Mouse (Mus musculus): ENCODE data around the gene Mgat4a. TPM values are rescaled to one million over a fixed set of nuclear protein-coding genes. Genes with fewer than 3 reads are reported as not detected.

The Mgat4a gene
- polyA plus RNA-seq, 2 experiments: 0.77 to 0.91 TPM

GRCm38 (mm10) chr1:37490691-37491212 lies 50.1 kb downstream of the Mgat4a start:
- no peak overlapping the region for H3K4me2 ChIP-seq (ENCODE audit: low read depth)
- ATAC-seq (ENCODE audit: insufficient read depth) (no peak), DNase-seq (ENCODE audit: low read depth in 3 of 3, low spot score in 3 of 3) (no peak)
- H3K36me3 ChIP-seq (replicated peaks; ENCODE audit: control insufficient read depth, insufficient read depth, low read depth): no peaks in the 10 kb centered on the region
- WGBS (ENCODE audit: insufficient replicate concordance): 70% methylated on average over 5 of the region's 5 CpGs
- H3K9ac ChIP-seq (replicated peaks): no peak overlapping the region
- no peaks in the 10 kb centered on the region for H3K9me3 ChIP-seq (ENCODE audit: control insufficient read depth, low read length)
- no peak overlapping the region for H3K27ac ChIP-seq
- TF ChIP-seq CTCF (IDR thresholded peaks at IDR 0.05; ENCODE audit: low read depth) (no peak), EP300 (IDR thresholded peaks at IDR 0.05; ENCODE audit: low read depth) (no peak)
- no peaks in the 10 kb centered on the region for H3K27me3 ChIP-seq (ENCODE audit: control insufficient read depth, insufficient read depth, low read length)
- peaks cover 0 to 2% of the 10 kb centered on the region in 2 experiments; a peak in 1 of 4 replicates for H3K4me1 ChIP-seq (replicated peaks; ENCODE audit: control insufficient read depth in 2 of 2, insufficient read depth in 2 of 2, low read length in 1 of 2)
- no peak overlapping the region for H3K4me3 ChIP-seq (ENCODE audit: insufficient read depth in 1 of 2, low read depth in 2 of 2, low read length in 2 of 2)

GRCm38 (mm10) chr1:37488531-37488930 lies 52.3 kb downstream of the Mgat4a start:
- WGBS (ENCODE audit: insufficient replicate concordance): 56% methylated on average over 12 of the region's 12 CpGs
- Histone ChIP-seq H3K9me3 (ENCODE audit: control insufficient read depth, low read length) (no peaks in the 10 kb centered on the region), H3K9ac (replicated peaks) (no peak overlapping the region), H3K27me3 (ENCODE audit: control insufficient read depth, insufficient read depth, low read length) (no peaks in the 10 kb centered on the region), H3K36me3 (replicated peaks; ENCODE audit: control insufficient read depth, insufficient read depth, low read depth) (no peaks in the 10 kb centered on the region), H3K27ac (no peak overlapping the region), H3K4me3 (ENCODE audit: insufficient read depth in 1 of 2, low read depth in 2 of 2, low read length in 2 of 2) (no peak overlapping the region), H3K4me2 (ENCODE audit: low read depth) (no peak overlapping the region), H3K4me1 (replicated peaks; ENCODE audit: control insufficient read depth in 2 of 2, insufficient read depth in 2 of 2, low read length in 1 of 2) (peaks cover 0 to 2% of the 10 kb centered on the region in 2 experiments; a peak in 1 of 4 replicates)
- TF ChIP-seq CTCF (IDR thresholded peaks at IDR 0.05; ENCODE audit: low read depth): no peak
- TF ChIP-seq EP300 (IDR thresholded peaks at IDR 0.05; ENCODE audit: low read depth): no peak
- DNase-seq (ENCODE audit: low read depth in 3 of 3, low spot score in 3 of 3) (no peak), ATAC-seq (ENCODE audit: insufficient read depth) (no peak)

- H3K27ac ChIP-seq: no peak overlapping the region
- 48% methylated on average over 3 of the region's 3 CpGs for WGBS (ENCODE audit: insufficient replicate concordance)
- ATAC-seq (ENCODE audit: insufficient read depth) (no peak), DNase-seq (ENCODE audit: low read depth in 3 of 3, low spot score in 3 of 3) (no peak)
- no peak overlapping the region for H3K4me3 ChIP-seq (ENCODE audit: insufficient read depth in 1 of 2, low read depth in 2 of 2, low read length in 2 of 2)
- TF ChIP-seq EP300 (IDR thresholded peaks at IDR 0.05; ENCODE audit: low read depth) (no peak), CTCF (IDR thresholded peaks at IDR 0.05; ENCODE audit: low read depth) (no peak)
- H3K4me1 ChIP-seq (replicated peaks; ENCODE audit: control insufficient read depth in 2 of 2, insufficient read depth in 2 of 2, low read length in 1 of 2): peaks cover 0 to 2% of the 10 kb centered on the region in 2 experiments; a peak in 1 of 4 replicates
- no peaks in the 10 kb centered on the region for H3K36me3 ChIP-seq (replicated peaks; ENCODE audit: control insufficient read depth, insufficient read depth, low read depth)
- H3K9me3 ChIP-seq (ENCODE audit: control insufficient read depth, low read length): no peaks in the 10 kb centered on the region
- H3K27me3 ChIP-seq (ENCODE audit: control insufficient read depth, insufficient read depth, low read length): no peaks in the 10 kb centered on the region
- no peak overlapping the region for H3K4me2 ChIP-seq (ENCODE audit: low read depth)
- no peak overlapping the region for H3K9ac ChIP-seq (replicated peaks)
These were observed 53.8 kb downstream of the Mgat4a start for GRCm38 (mm10) chr1:37486994-37487393.

GRCm38 (mm10) chr1:37486439-37486838 lies 54.4 kb downstream of the Mgat4a start:
- 69% methylated on average over 1 of the region's 1 CpGs for WGBS (ENCODE audit: insufficient replicate concordance)
- no peak for TF ChIP-seq CTCF (IDR thresholded peaks at IDR 0.05; ENCODE audit: low read depth)
- no peak for TF ChIP-seq EP300 (IDR thresholded peaks at IDR 0.05; ENCODE audit: low read depth)
- Histone ChIP-seq H3K9me3 (ENCODE audit: control insufficient read depth, low read length) (no peaks in the 10 kb centered on the region), H3K4me1 (replicated peaks; ENCODE audit: control insufficient read depth in 2 of 2, insufficient read depth in 2 of 2, low read length in 1 of 2) (peaks cover under 1 to 5% of the 10 kb centered on the region in 2 experiments; a peak in 3 of 4 replicates), H3K27me3 (ENCODE audit: control insufficient read depth, insufficient read depth, low read length) (no peaks in the 10 kb centered on the region), H3K9ac (replicated peaks) (no peak overlapping the region), H3K4me3 (ENCODE audit: insufficient read depth in 1 of 2, low read depth in 2 of 2, low read length in 2 of 2) (no peak overlapping the region), H3K4me2 (ENCODE audit: low read depth) (no peak overlapping the region), H3K36me3 (replicated peaks; ENCODE audit: control insufficient read depth, insufficient read depth, low read depth) (no peaks in the 10 kb centered on the region), H3K27ac (no peak overlapping the region)
- ATAC-seq (ENCODE audit: insufficient read depth): no peak
- no peak for DNase-seq (ENCODE audit: low read depth in 3 of 3, low spot score in 3 of 3)

GRCm38 (mm10) chr1:37484612-37485011 lies 56.2 kb downstream of the Mgat4a start:
- H3K4me1 ChIP-seq (replicated peaks; ENCODE audit: control insufficient read depth in 2 of 2, insufficient read depth in 2 of 2, low read length in 1 of 2): peaks cover 10 to 23% of the 10 kb centered on the region in 2 experiments
- WGBS (ENCODE audit: insufficient replicate concordance): 48% methylated on average over 4 of the region's 4 CpGs
- no peak overlapping the region for H3K9ac ChIP-seq (replicated peaks)
- H3K9me3 ChIP-seq (ENCODE audit: control insufficient read depth, low read length): no peaks in the 10 kb centered on the region
- H3K27me3 ChIP-seq (ENCODE audit: control insufficient read depth, insufficient read depth, low read length): no peaks in the 10 kb centered on the region
- ATAC-seq (ENCODE audit: insufficient read depth): peak; percentile 36; the same call in 1 of the 2 replicates
- no peak overlapping the region for H3K27ac ChIP-seq
- TF ChIP-seq EP300 (IDR thresholded peaks at IDR 0.05; ENCODE audit: low read depth): no peak
- TF ChIP-seq CTCF (IDR thresholded peaks at IDR 0.05; ENCODE audit: low read depth): no peak
- H3K4me3 ChIP-seq (ENCODE audit: insufficient read depth in 1 of 2, low read depth in 2 of 2, low read length in 2 of 2): no peak overlapping the region
- no peak overlapping the region for H3K4me2 ChIP-seq (ENCODE audit: low read depth)
- no peak for DNase-seq (ENCODE audit: low read depth in 3 of 3, low spot score in 3 of 3)
- H3K36me3 ChIP-seq (replicated peaks; ENCODE audit: control insufficient read depth, insufficient read depth, low read depth): no peaks in the 10 kb centered on the region
